Mouse (Mus musculus) T-helper 2 cell (primary cell): ENCODE measurements around the gene Rcor3.

Source experiments
- in situ Hi-C: fragments of 300-600 bp; cut with MboI, MseI; formaldehyde crosslinking; loops from one replicate; pipeline ENCODE4 v1.15.1; 2025; ENCODE audit warnings: high pct_unique_total_duplicates

The Rcor3 gene

DNA sequence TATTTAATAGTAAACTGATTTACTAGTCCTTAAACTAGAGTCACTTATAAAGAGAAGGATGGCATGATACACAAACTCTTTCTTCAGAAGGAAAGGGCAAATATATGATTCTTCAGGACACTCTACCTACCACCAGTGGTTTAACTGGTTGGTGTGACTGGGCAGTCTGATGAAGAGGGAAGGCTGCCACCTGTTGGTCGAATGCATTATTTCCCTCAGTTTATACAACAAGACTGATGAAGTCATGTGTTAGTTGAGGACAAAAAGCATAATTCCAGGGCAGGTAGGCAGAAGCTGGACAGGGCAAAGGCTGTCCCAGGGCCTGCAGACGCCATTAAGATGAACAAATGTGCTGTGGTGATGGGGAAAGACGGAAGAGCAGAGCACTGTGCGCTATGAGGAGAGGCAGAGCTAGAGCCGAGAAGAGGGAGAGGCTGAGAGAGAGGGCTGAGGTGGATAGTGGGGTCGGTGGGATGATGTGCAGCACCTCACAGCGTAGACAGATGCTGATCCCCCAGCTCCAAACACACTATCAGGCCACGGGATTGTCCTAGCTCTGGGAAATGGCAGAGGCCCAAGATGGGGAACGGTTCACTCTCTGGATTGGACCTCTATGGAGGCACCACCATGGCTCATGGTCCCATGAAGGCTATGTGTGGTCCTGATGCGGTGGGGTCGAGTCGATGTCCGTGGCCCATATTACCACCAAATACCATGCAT, 43.3 kb downstream of the Rcor3 start:
- in situ Hi-C loops, result loop anchor here (5.0 kb wide), 1 partner anchor 267 kb away; no protein-coding TSS in a partner anchor

- in situ Hi-C loops, result loop anchor here (5.0 kb wide), 1 partner anchor 266 kb away; no protein-coding TSS in a partner anchor
Observed at GRCm38 (mm10) chr1:192092879-192093660, 44.8 kb downstream of the Rcor3 start.

GRCm38 (mm10) chr1:192091806-192092772, 45.8 kb downstream of the Rcor3 start, which contains the start of gene Traf5:
Gene Traf5, minus strand, starts transcription at chr1:192092559.
- in situ Hi-C loops, result loop anchor here (5.0 kb wide), 1 partner anchor 265 kb away; no protein-coding TSS in a partner anchor

DNA sequence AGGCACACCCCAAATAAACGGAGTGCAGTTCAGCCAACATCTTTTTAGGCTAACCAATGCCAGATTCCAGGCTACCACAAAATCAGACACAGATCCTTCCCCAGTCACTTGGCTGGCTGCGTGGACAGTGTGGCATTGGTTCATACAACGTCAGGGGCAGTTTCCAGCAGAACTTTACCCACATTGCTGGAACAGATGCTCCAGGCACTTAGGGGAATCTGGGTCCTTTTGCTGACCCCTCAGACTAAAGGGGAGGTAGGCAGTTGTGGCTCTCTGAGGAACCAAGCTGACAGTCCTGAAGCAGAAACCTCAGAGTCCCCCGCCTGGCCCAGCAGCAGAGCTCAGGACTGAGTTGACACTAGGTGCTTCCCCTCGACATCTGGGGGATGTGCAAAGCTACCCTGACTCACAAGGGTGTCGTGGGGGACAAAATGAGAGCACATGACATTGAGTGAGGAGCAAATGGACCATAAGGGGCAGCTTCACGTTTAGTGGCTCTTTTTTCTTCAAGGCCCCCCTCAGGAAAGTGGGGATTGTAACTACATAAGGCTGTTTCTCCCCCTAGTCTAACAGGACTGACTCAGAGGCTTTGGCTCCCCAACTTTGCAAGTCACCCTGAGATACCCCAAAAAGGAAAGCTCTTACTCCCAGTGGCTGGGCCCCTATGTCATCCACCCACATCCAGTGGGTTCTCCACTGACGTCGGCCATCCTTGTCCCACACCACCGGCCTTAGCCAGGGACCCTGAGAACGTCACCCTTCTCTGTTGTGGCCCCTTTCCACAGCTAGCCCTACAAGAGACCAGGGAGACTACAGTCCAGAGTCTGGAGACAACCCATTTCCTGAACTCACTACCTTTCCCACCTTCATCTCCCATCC, 46.9 kb downstream of the Rcor3 start:
- in situ Hi-C loops, result loop anchor here (5.0 kb wide), 1 partner anchor 264 kb away; no protein-coding TSS in a partner anchor

DNA sequence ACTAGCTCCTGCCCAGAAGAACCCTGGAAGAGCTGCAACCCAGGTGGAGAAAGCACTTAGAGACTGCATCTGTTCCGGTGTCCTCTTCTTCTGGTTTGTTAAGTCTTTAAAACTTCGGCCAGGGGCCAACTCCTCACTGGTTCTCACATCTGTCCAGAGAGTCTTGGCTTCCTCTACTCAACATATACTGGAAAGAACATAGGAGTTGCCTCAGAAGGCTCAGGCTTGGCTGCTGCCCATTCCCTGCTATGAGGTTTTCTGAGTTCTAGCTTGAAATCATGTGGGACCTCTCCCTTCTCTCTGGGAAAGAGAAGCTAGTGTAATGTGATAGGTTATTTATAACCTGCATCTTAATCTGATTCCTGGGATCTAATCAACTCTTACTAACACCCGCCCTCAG, 47.6 kb downstream of the Rcor3 start:
- in situ Hi-C loops, result loop anchor here (5.0 kb wide), 1 partner anchor 263 kb away; no protein-coding TSS in a partner anchor

- in situ Hi-C loops, result loop anchor here (5.0 kb wide), 1 partner anchor 262 kb away; no protein-coding TSS in a partner anchor
Observed at GRCm38 (mm10) chr1:192089208-192090166, 48.4 kb downstream of the Rcor3 start.

- in situ Hi-C loops, result no loop called here
Observed at GRCm38 (mm10) chr1:192088011-192088410, 49.9 kb downstream of the Rcor3 start.

- in situ Hi-C loops, result no loop called here
Observed at GRCm38 (mm10) chr1:192087098-192087497, 50.8 kb downstream of the Rcor3 start.

- in situ Hi-C loops, result no loop called here
Observed at GRCm38 (mm10) chr1:192086279-192087037, 51.4 kb downstream of the Rcor3 start.

GRCm38 (mm10) chr1:192085218-192085617, 52.6 kb downstream of the Rcor3 start:
- in situ Hi-C loops, result no loop called here

DNA sequence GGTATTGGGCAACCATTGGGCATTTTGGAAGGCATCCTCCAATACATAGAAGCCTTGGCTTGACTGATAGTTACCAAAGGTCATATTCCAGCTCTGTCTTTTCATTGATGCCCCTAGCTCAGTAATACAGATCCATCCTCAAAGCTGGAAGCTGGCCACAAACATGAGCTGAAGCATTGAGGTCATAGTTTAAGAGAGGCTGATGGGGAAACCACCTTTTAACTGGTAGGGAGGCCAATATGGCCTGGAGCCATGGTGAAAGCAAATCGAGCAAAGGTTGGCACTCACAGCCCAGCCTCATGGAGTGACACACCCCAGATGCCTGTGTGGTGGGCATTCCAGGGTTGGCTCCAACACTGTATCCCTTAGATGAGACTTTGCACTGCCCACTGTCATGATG, 55.2 kb downstream of the Rcor3 start:
- in situ Hi-C loops, result no loop called here

DNA sequence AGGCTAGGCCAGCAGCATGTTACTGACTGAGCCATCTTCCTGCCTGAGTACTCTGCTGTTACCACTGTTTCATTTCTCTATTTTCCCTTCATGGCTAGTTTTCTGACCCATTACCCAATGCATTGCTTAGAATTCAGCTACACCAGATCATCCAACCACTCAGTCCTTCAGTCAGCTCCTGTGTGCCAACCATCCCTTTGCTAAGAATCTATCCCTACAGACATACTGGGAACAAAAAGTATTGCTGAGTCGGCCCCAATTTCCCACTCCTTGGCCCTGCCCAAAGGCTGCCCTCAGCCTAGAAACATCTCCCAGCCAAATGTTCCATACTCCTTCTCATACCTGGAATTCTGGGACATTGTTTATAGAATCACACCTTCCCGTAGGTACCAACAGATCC, 56.7 kb downstream of the Rcor3 start:
- in situ Hi-C loops, result no loop called here

- in situ Hi-C loops, result no loop called here
Observed at GRCm38 (mm10) chr1:192079121-192079520, 58.7 kb downstream of the Rcor3 start.

GRCm38 (mm10) chr1:192078406-192078805, 59.5 kb downstream of the Rcor3 start:
- in situ Hi-C loops, result no loop called here

GRCm38 (mm10) chr1:192076796-192077535, 60.9 kb downstream of the Rcor3 start:
- in situ Hi-C loops, result no loop called here

- in situ Hi-C loops, result no loop called here
Observed at GRCm38 (mm10) chr1:192076101-192076500, 61.8 kb downstream of the Rcor3 start.

GRCm38 (mm10) chr1:192074824-192075223, 63.0 kb downstream of the Rcor3 start:
- in situ Hi-C loops, result no loop called here

- in situ Hi-C loops, result no loop called here
Observed at GRCm38 (mm10) chr1:192072426-192072825, 65.4 kb downstream of the Rcor3 start.
